Mouse (Mus musculus): Measurements from ENCODE around the gene Olah. TPM values are rescaled to one million over a fixed set of nuclear protein-coding genes. Genes with fewer than 3 reads are reported as not detected.

Gene Olah
- polyA plus RNA-seq, 1 experiment from 2014 or later, result 0.23 TPM

DNA sequence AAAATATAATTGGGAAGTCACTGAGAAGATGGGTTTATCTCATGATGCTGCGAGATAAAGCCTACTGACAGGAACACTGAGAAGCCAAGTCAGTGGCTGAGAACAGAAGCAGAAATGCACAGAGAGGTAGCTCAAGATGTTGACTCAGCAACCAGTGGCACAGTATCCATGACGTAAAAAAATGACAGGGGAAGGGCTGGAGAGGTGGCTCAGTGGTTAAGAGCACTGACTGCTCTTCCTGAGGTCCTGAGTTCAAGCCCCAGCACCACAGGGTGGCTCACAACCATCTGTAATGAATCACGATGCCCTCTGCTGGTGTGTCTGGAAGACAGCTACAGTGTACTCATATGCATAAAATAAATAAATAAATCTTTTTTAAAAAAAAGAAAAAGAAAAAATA, 35.9 kb downstream of the Olah start:
- Histone ChIP-seq H3K27ac (replicated peaks) (no peak overlapping the region), H3K4me3 (ENCODE audit: low read depth, low read length) (no peak overlapping the region), H3K4me2 (replicated peaks; ENCODE audit: low read depth) (no peak overlapping the region), H3K36me3 (ENCODE audit: control insufficient read depth, insufficient read depth, low read length) (no peaks in the 10 kb centered on the region), H3K27me3 (ENCODE audit: control insufficient read depth, insufficient read depth, low read length) (no peaks in the 10 kb centered on the region), H3K9ac (ENCODE audit: low read length) (no peak overlapping the region), H3K9me3 (ENCODE audit: control insufficient read depth, low read length) (no peaks in the 10 kb centered on the region), H3K4me1 (replicated peaks; ENCODE audit: control insufficient read depth, insufficient read depth) (no peaks in the 10 kb centered on the region)
- DNase-seq (ENCODE audit: low spot score) (no peak), ATAC-seq (ENCODE audit: low FRiP score, low TSS enrichment) (no peak)
- no peak for TF ChIP-seq EP300 (optimal IDR thresholded peaks at IDR 0.05)
- no peak for TF ChIP-seq CTCF (IDR thresholded peaks at IDR 0.05; ENCODE audit: low read depth)
- 71% methylated on average over 3 of the region's 3 CpGs for WGBS

DNA sequence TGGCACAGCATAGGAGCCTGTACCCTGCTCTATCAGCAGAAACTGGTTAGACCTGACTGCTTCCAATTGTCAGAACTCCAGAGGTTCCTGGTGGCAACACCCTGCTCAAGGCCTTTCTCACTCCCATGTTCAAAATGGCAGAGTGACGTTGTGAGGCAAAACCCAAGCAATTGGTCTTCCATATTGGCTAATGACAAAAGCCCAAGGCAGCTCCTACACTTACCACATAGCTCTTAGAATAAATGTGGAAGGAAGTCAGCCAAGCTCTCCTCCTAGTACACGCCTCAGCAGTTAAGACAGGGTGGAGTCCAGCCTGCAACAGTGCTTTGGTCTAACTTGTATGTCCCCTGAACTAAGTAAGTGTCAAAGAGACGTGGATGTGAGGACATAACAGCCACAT, 39.1 kb downstream of the Olah start:
- DNase-seq (ENCODE audit: low spot score) (no peak), ATAC-seq (ENCODE audit: low FRiP score, low TSS enrichment) (0 out of 2 replicates have a peak, but pooled peaks have one; percentile 42)
- WGBS, result 66% methylated on average over 3 of the region's 3 CpGs
- H3K9me3 ChIP-seq (ENCODE audit: control insufficient read depth, low read length), result no peaks in the 10 kb centered on the region
- H3K9ac ChIP-seq (ENCODE audit: low read length), result no peak overlapping the region
- H3K27ac ChIP-seq (replicated peaks), result no peak overlapping the region
- H3K36me3 ChIP-seq (ENCODE audit: control insufficient read depth, insufficient read depth, low read length), result no peaks in the 10 kb centered on the region
- no peak overlapping the region for H3K4me2 ChIP-seq (replicated peaks; ENCODE audit: low read depth)
- no peak for TF ChIP-seq EP300 (optimal IDR thresholded peaks at IDR 0.05)
- TF ChIP-seq CTCF (IDR thresholded peaks at IDR 0.05; ENCODE audit: low read depth), result no peak
- H3K4me1 ChIP-seq (replicated peaks; ENCODE audit: control insufficient read depth, insufficient read depth), result no peaks in the 10 kb centered on the region
- no peak overlapping the region for H3K4me3 ChIP-seq (ENCODE audit: low read depth, low read length)
- H3K27me3 ChIP-seq (ENCODE audit: control insufficient read depth, insufficient read depth, low read length), result no peaks in the 10 kb centered on the region

DNA sequence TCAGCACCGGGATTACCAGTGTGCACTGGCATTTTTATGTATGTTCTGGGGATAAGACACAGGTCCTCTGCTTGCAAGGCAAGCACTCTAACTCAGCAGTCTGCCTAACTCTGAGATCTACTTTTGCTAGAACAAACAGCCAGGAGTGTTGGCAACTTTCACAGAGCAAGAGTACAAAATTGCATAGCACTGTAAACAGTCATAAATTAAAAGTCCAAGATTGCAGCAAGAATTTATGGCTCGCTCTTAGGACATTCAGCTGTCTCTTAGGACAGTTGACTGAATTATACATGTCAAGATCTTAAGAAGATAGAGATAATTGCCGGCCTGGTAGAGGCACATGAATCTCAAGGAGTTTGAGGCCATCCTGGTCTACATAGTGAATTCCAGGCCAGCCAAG, 40.7 kb downstream of the Olah start:
- Histone ChIP-seq H3K9ac (ENCODE audit: low read length) (no peak overlapping the region), H3K36me3 (ENCODE audit: control insufficient read depth, insufficient read depth, low read length) (no peaks in the 10 kb centered on the region), H3K4me3 (ENCODE audit: low read depth, low read length) (no peak overlapping the region), H3K27ac (replicated peaks) (no peak overlapping the region), H3K4me1 (replicated peaks; ENCODE audit: control insufficient read depth, insufficient read depth) (no peaks in the 10 kb centered on the region), H3K27me3 (ENCODE audit: control insufficient read depth, insufficient read depth, low read length) (no peaks in the 10 kb centered on the region), H3K4me2 (replicated peaks; ENCODE audit: low read depth) (no peak overlapping the region), H3K9me3 (ENCODE audit: control insufficient read depth, low read length) (peaks cover 2% of the 10 kb centered on the region; the same call in 1 of the 2 replicates)
- ATAC-seq (ENCODE audit: low FRiP score, low TSS enrichment), result no peak
- TF ChIP-seq CTCF (IDR thresholded peaks at IDR 0.05; ENCODE audit: low read depth), result no peak
- no peak for TF ChIP-seq EP300 (optimal IDR thresholded peaks at IDR 0.05)
- WGBS, result 48% methylated on average over 3 of the region's 3 CpGs
- no peak for DNase-seq (ENCODE audit: low spot score)

DNA sequence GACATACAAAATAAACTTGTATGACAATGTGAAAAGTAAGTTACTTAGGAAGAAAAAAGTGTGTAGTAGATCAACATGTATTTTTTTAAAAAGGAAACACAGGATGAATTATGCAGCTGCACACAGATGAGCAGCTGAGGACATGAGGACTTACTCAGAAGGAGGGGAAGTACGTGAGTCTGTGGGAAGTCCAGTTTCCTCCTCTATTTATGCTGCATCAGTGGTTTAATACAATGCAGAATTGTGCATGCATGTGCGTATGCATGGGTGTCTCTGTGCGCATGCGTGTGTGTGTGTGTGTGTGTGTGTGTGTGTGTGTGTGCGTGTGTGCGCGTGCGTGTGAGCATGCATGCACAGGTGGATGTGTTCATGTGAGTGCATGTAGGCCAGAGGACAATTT, 41.2 kb downstream of the Olah start:
- no peak for DNase-seq (ENCODE audit: low spot score)
- Histone ChIP-seq H3K9ac (ENCODE audit: low read length) (no peak overlapping the region), H3K27ac (replicated peaks) (no peak overlapping the region), H3K4me1 (replicated peaks; ENCODE audit: control insufficient read depth, insufficient read depth) (no peaks in the 10 kb centered on the region), H3K4me2 (replicated peaks; ENCODE audit: low read depth) (no peak overlapping the region), H3K27me3 (ENCODE audit: control insufficient read depth, insufficient read depth, low read length) (no peaks in the 10 kb centered on the region), H3K36me3 (ENCODE audit: control insufficient read depth, insufficient read depth, low read length) (no peaks in the 10 kb centered on the region), H3K9me3 (ENCODE audit: control insufficient read depth, low read length) (peaks cover 2% of the 10 kb centered on the region; the same call in 1 of the 2 replicates), H3K4me3 (ENCODE audit: low read depth, low read length) (no peak overlapping the region)
- no peak for ATAC-seq (ENCODE audit: low FRiP score, low TSS enrichment)
- no peak for TF ChIP-seq CTCF (IDR thresholded peaks at IDR 0.05; ENCODE audit: low read depth)
- no peak for TF ChIP-seq EP300 (optimal IDR thresholded peaks at IDR 0.05)
- 91% methylated on average over 8 of the region's 8 CpGs for WGBS

DNA sequence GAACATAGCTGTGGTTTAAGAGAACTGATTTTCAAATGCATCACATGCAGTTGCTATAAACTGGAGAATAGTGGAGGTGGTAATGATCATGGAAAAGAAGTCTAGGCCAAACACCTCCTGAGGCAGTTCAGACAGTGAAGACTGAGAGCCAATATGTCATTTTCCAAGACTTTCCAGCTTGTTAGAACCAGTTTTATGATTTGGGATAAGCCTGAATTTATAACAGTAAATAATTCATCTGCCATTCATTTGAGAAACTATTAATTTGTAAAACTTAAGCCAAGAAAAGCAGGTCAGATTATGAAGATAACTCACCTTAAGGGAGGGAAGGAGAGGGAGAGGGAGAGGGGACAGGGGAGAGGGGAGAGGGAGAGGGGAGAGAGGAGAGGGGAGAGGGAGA, 43.9 kb downstream of the Olah start:
- no peak for ATAC-seq (ENCODE audit: low FRiP score, low TSS enrichment)
- no peak overlapping the region for H3K4me2 ChIP-seq (replicated peaks; ENCODE audit: low read depth)
- no peak overlapping the region for H3K27ac ChIP-seq (replicated peaks)
- DNase-seq (ENCODE audit: low spot score), result no peak
- H3K9me3 ChIP-seq (ENCODE audit: control insufficient read depth, low read length), result peaks cover 2% of the 10 kb centered on the region; the same call in 1 of the 2 replicates
- no peak overlapping the region for H3K9ac ChIP-seq (ENCODE audit: low read length)
- no peaks in the 10 kb centered on the region for H3K27me3 ChIP-seq (ENCODE audit: control insufficient read depth, insufficient read depth, low read length)
- H3K4me3 ChIP-seq (ENCODE audit: low read depth, low read length), result no peak overlapping the region
- no peaks in the 10 kb centered on the region for H3K36me3 ChIP-seq (ENCODE audit: control insufficient read depth, insufficient read depth, low read length)
- no peak for TF ChIP-seq EP300 (optimal IDR thresholded peaks at IDR 0.05)
- no peak for TF ChIP-seq CTCF (IDR thresholded peaks at IDR 0.05; ENCODE audit: low read depth)
- no peaks in the 10 kb centered on the region for H3K4me1 ChIP-seq (replicated peaks; ENCODE audit: control insufficient read depth, insufficient read depth)

DNA sequence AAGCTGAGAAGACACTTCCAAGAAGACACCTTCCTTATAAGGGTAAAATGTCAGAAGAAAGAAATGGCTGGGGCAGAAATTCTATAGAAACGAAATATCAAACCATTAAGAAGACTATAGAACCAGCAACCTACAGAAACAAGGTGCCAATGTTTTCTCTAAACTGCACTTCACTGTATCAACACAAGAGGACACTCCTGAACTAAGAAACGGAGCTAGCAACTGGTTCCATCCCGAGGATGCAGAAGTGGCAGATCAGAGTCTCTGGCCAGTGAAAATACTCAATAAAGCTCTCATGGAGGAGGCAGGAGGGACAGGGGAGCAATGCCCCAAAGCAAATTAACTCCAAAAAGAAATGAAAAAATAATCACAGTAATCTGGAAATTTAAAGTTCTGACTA, 48.1 kb downstream of the Olah start:
- no peaks in the 10 kb centered on the region for H3K36me3 ChIP-seq (ENCODE audit: control insufficient read depth, insufficient read depth, low read length)

More for the DNA sequence above, 48.1 kb downstream of the Olah start:
- TF ChIP-seq EP300 (optimal IDR thresholded peaks at IDR 0.05) (no peak), CTCF (IDR thresholded peaks at IDR 0.05; ENCODE audit: low read depth) (peak; percentile 89)
- DNase-seq (ENCODE audit: low spot score) (no peak), ATAC-seq (ENCODE audit: low FRiP score, low TSS enrichment) (0 out of 2 replicates have a peak, but pooled peaks have one; percentile 38)
- Histone ChIP-seq H3K4me2 (replicated peaks; ENCODE audit: low read depth) (no peak overlapping the region), H3K9me3 (ENCODE audit: control insufficient read depth, low read length) (peaks cover 2% of the 10 kb centered on the region; the same call in 1 of the 2 replicates), H3K9ac (ENCODE audit: low read length) (no peak overlapping the region), H3K4me3 (ENCODE audit: low read depth, low read length) (no peak overlapping the region), H3K4me1 (replicated peaks; ENCODE audit: control insufficient read depth, insufficient read depth) (no peaks in the 10 kb centered on the region), H3K27me3 (ENCODE audit: control insufficient read depth, insufficient read depth, low read length) (no peaks in the 10 kb centered on the region), H3K27ac (replicated peaks) (no peak overlapping the region)
- 15% methylated on average over 3 of the region's 3 CpGs for WGBS

Measured in stomach, postnatal 0 days (tissue).